Mouse (Mus musculus) kidney, postnatal 10 days (tissue): Measurements from ENCODE around the gene Hist1h3f.

ENCODE experiments used
- DNase-seq: peaks from one replicate; pipeline ENCODE4 v3.0.0; 2021; ENCODE audit warnings: mixed read lengths

Hist1h3f gene

GRCm38 (mm10) chr13:23543965-23544786 is at the start of gene Hist1h3f:
Gene Hist1h3f, plus strand, starts transcription at chr13:23544052.
- peak; percentile 73 for DNase-seq

DNA sequence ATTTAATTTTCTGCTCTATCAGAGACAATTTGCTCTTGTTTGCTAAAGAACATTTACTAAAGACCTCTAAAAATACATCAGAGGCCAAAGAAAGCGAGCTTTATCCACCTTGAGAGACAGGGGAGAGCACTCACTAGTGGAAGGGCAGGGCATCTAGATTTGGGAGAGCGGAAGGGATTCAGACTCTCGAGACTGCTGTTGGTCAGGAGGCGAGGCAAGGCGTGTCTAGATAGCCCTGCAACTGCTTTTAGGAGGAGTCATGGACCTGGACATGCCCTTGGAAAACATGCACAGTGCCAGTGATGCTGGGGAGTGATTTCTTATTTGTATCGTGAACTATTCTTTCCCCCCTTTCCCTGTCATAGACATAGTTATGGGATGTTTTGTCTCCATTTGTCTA is 48.3 kb upstream of the Hist1h3f start:
- DNase-seq: no peak

- DNase-seq: no peak
Measured at GRCm38 (mm10) chr13:23497656-23498321, 46.1 kb upstream of the Hist1h3f start.

DNA sequence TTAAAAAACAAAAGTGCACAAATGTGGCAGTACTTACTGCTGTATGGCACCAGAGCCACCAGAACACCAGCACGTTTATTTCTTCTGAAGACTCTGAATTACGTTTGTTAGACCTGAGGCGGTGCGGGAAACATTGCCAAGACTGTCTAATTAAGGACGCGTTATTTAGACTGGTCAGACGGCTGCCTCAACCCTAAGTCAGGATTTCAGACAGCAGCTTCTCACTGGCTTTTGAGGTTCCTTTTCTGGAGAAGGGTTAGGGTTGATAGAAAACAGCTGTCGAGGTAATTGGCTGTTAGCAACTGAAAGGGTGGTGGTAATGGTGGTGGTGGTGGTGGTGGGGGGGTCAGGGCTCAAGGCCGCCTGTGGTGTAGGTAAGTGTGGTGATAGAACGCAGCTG is 45.2 kb upstream of the Hist1h3f start:
- no peak for DNase-seq

GRCm38 (mm10) chr13:23499943-23500342 is 43.9 kb upstream of the Hist1h3f start:
- no peak for DNase-seq

DNA sequence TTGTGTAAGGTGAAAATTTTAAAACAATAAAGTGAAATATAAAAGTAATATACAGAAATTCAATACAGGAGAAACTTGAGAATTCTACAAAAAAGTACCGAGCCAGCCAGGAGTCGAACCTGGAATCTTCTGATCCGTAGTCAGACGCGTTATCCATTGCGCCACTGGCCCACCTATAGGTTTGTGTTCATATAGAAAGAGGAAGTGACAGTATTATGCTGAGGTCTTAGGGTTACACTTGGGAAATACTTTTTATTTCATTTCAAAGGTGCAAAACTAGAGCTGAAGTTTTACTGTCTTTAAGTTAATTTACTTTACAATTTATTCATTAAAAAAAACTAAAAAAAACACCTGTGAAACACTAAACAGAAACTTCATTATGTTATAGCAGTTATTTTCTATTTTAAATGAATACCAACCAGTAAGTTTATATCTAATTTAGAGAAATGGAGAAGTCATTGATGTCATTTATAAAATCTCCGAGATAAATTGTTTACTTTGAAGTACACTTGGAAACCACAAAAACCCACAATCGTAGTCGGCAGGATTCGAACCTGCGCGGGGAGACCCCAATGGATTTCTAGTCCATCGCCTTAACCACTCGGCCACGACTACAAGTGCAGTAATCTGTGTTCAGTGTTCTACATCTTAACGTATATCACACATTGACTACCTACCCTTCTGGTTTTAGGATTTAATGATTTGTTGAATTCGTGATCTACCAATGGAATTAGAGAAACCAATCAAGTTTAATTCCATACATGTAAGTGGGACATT is 43.2 kb upstream of the Hist1h3f start:
- DNase-seq: peak; percentile 54

GRCm38 (mm10) chr13:23501511-23501910 is 42.3 kb upstream of the Hist1h3f start:
- no peak for DNase-seq

DNA sequence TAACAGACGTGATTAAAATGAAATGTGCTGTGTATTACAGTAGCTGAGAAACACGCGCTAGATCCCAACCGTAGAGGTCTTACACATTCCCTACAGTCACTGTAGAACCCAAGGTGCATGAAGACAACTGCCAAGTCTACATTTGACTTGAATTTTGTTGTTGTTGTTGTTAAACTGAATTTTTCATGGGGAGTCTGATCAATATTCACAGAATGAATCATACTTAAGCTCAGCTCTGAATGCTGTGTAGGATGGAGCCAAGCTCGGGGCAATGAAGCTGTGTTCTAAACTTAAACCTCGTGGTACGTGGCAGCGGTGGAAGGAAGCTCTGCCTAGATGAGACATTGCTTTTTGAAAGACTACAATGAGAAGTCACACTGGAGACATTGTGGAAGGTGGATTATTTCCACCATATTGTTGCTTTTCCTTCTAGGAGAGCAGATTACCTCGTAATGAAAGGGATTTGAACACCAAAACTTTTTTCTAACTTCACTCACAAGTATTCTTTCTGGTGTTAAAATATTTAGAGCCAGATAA is 41.8 kb upstream of the Hist1h3f start:
- no peak for DNase-seq

DNA sequence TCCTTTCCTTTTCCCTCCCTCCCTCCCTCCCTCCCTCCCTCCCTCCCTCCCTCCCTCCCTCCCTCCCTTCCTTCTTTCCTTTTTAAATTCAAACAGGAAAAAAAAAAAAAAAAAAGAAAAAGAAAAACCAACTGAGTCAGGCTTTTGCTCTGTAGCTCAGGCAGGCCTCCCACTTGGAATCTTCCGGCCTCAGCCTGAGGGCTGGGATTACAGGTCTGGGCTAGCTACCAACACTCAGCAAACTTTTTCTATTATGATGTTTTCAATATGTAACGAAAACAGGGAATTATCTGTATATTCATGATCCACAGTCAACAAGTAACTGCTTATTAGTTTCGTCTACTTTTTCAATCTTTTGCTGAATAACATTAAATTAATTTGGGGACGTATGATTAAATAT is 40.9 kb upstream of the Hist1h3f start:
- DNase-seq: no peak

DNA sequence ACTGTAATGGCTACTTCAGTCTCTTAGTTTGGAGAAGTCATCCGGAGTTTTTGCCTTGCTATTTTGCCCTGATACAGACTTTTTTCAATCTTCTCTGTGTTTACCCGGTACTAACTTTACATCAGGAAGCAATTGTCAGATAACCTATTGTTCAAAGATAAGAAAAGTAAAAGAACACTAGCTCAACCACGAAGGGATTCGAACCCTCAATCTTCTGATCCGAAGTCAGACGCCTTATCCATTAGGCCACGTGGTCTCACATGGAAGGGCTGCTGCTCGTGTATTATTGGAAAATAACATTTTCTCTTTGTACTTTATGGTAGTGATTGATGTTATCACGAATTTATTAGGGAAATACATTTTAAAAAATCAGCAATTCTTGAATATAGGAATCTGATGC is 40.1 kb upstream of the Hist1h3f start:
- peak; percentile 33 for DNase-seq

- no peak for DNase-seq
Measured at GRCm38 (mm10) chr13:23505662-23506345, 38.0 kb upstream of the Hist1h3f start.

- DNase-seq: peak; percentile 24
Measured at GRCm38 (mm10) chr13:23506351-23506750, 37.5 kb upstream of the Hist1h3f start.

DNA sequence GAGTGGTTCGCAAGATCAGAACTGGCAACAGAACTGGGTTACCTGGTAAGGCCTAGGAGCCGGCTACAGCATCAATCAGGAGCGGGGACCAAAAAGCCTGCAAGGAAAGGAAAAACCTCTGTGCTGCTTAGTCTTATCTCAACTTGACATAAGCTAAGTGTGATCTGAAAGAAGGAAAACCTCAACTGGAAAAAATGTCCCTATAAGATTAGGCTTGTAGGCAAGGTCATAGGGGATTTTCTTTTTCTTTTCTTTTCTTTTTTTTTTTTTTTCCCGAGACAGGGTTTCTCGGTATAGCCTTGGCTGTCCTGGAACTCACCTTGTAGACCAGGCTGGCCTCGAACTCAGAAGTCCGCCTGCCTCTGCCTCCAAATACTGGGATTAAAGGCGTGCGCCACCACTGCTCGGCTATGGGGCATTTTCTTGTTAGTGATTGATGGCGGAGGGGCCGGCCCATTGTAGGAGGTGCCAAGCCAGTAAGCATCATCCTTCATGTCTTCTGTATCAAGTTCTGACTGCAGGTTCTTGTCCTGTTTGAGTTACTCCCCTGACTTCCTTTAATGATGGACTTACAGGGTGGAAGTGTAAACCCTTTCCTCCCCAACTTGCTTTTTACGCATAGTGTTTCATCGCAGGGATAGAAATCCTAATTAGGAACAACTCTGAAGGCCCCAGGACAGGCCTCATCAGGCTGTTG is 36.9 kb upstream of the Hist1h3f start:
- DNase-seq: no peak

- DNase-seq: no peak
Measured at GRCm38 (mm10) chr13:23510127-23510526, 33.7 kb upstream of the Hist1h3f start.

DNA sequence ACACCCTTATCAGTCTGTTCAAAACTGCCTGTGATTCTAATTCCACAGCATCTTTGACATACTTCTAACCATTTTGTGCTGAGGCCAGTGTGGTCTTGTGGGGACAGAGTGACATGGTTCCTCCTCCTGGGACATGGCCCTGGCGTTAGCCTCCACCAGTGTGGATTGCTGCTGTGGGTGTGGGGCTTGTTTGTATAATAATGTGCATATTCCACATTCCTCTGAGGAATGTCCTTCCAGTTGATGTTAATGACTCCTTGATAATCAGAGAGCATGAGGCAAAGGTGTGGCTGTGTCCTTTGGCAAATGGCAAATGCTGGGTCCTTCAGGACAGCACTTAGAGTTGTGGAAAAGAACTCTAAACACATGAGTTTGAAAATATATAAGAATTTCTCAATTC is 30.3 kb upstream of the Hist1h3f start:
- no peak for DNase-seq

GRCm38 (mm10) chr13:23515281-23515680 is 28.6 kb upstream of the Hist1h3f start:
- no peak for DNase-seq

DNA sequence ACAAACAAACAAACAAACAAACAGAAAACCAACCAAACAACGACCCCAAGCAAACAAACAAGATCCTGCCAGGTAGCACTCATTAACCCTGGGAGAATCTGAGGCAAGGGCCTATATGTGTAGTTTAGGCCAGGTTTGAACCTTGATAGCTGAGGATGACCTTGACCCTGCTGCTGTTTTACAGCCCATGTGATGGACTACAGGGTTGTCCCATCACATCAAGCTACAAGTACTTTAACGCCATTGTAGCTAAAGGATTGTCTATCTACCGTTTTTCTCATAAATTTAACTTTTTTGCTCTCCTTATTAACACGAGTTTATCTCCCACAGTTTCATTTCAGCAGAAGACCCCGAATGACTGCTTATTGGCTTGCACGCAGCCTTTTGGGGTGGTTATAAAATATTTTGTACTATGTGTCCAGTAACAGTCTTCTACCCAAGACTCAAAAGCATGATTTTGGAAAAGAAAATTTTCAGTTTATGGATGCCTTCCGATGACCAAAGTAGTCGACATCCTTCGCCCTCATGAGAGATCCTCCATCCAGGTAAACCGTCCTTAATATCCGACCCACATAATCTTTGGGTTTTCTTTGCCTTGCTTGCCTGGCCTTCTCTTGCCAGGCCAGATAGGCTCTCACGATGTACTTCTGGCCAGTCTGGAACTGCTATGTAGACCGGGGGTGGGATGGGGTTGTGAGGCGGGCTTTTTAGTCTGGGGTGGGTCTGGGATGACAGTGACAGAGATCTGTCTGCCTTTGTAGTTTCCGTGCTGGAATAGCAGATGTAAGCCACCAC is 27.8 kb upstream of the Hist1h3f start:
- no peak for DNase-seq

DNA sequence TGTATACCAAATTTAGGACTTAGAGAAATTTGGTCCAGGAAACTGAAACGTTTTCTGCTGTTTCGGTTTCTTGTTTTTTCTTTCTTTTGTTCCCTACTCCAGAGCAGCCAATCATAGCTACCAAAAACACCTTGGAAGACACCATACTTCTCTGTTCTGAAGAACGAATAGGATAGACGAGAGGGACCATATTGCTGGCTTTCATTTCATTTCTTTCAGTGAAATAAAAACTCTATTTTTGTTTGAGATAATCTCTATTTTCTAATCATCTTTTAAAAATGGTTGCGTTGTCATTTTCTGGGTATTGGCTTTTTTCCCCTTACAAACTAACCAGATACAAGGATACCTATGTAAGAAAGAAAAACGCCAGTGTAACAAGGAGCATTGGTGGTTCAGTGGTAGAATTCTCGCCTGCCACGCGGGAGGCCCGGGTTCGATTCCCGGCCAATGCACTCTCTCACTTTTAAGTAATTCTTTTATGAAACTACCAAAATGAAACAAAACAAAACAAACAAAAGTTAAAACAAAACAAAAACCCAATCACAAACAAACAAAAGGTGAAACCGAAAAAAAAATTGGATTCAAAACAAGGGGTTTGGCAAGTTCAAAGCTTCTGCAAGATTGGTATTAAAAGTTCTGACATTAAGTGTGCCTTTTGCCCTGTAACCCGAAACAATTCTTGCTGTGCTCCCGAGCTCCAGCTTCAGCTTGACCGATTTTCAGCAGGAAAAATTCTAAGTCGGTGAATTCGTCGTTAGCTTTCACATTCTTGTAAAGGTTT is 26.8 kb upstream of the Hist1h3f start:
- peak; percentile 88 for DNase-seq

DNA sequence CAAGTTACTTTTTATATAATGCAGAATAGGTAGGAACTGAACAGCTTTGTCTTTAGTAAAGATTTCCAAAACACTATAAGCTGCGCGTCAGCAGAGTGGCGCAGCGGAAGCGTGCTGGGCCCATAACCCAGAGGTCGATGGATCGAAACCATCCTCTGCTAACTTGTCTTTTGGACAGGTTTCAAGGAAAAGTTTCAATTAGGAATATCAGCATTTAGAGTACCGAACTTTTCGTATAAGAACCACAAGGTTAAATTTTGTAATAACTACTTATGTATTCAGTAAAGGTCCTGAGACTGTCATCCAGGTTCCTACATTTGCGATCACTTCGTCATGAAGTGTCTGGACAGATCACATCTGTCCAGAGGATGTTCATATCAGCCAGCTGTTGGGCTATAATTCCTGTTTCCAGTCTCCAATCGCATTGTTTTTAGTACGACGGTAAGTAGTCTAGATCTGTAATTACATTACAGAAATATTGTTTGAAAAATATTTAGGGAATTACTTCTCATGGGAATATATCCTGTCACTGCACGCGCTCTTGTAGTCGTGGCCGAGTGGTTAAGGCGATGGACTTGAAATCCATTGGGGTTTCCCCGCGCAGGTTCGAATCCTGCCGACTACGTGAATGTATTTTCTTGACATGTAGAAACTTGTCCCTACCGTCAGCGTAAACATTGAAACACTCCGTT is 26.1 kb upstream of the Hist1h3f start:
- peak; percentile 91 for DNase-seq

GRCm38 (mm10) chr13:23518295-23518603 is 25.6 kb upstream of the Hist1h3f start:
- no peak for DNase-seq
